Mouse (Mus musculus) G1E-ER4 (cell line): ENCODE data around the gene Gm8297. TPM values are rescaled to one million over a fixed set of nuclear protein-coding genes. Genes with fewer than 3 reads are reported as not detected.
"Not testable (repeated sequence)": the region's sequence is repeated elsewhere in the genome, so short reads cannot be mapped to it uniquely, and the experiment has no call there.

Experiments
- GATA1 ChIP-seq: IDR thresholded peaks from one replicate; pipeline ENCODE4 v1.8.0; 2012; ENCODE audit warnings: low read length, inconsistent platforms
- polyA plus RNA-seq: library from polyadenylated mRNA; stranded (reverse); fragments of >175 nt; gene quantifications from 2 replicates; pipeline ENCODE4 v1.2.3, GENCODE M21; 2012

Gene Gm8297
- not detected in 2 replicates for polyA plus RNA-seq

DNA sequence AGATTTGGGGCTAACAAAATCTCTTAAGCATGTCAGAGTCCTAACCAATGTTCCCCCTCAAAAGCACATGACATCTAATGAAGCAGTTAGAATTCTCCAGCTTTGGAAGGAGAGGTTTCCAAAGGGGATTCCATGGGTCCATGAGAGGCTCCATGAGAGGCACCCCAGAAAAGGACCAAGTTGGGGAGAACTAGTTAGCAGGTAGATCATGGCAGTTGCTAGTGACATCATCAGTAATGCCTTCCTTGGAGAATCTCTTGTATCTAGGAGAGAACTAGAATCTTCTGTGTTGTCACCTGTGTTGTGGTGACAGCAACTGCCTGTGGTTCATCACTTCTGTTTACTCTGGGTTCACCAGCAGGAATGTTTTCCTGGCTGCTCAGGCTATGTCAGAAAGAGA, at the start of gene Gm8297:
Gene Gm8297, plus strand, starts transcription at position 301 of the 400 bp plus-strand sequence.
- not testable (repeated sequence) for TF ChIP-seq GATA1

DNA sequence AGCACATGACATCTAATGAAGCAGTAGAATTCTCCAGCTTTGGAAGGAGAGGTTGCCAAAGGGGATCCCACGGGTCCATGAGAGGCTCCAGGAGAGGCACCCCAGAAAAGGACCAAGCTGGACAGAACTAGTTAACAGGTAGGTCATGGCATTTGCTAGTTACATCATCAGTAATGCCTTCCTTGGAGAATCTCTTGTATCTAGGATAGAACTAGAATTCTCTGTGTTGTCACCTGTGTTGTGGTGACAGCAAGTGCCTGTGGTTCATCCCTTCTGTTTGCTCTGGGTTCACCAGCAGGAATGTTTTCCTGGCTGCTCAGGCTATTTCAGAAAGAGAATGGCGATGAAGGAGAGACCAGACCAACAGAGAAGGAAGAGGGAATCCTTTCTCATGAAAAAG, 31.9 kb downstream of the Gm8297 start, which contains the start of gene Gm3298:
Gene Gm3298, plus strand, starts transcription at position 301 of the 400 bp plus-strand sequence.
- not testable (repeated sequence) for TF ChIP-seq GATA1

Other genes with a start within 250 kb of the Gm8297 start
- not detected in 2 replicates for gene Gm9602, start 207.6 kb upstream of the Gm8297 start, polyA plus RNA-seq
- not detected in 2 replicates for gene Gm3269, start 145.8 kb upstream of the Gm8297 start, polyA plus RNA-seq
- not detected in 2 replicates for gene Gm3264, start 128.4 kb upstream of the Gm8297 start, polyA plus RNA-seq
- not detected in 2 replicates for gene Gm3278, start 91.5 kb upstream of the Gm8297 start, polyA plus RNA-seq
- gene Gm3298, start 32.0 kb downstream of the Gm8297 start, polyA plus RNA-seq, result not detected in 2 replicates
- not detected in 2 replicates for gene 4930555G01Rik, start 66.7 kb downstream of the Gm8297 start, polyA plus RNA-seq
- not detected in 2 replicates for gene Gm8281, start 87.1 kb downstream of the Gm8297 start, polyA plus RNA-seq
- not detected in 2 replicates for gene Gm8279, start 147.6 kb downstream of the Gm8297 start, polyA plus RNA-seq
- not detected in 2 replicates for gene Gm3317, start 180.6 kb downstream of the Gm8297 start, polyA plus RNA-seq
- gene Gm8271, start 201.9 kb downstream of the Gm8297 start, polyA plus RNA-seq, result not detected in 2 replicates